Mouse (Mus musculus): ENCODE data around the gene Tm9sf4.

The Tm9sf4 gene

DNA sequence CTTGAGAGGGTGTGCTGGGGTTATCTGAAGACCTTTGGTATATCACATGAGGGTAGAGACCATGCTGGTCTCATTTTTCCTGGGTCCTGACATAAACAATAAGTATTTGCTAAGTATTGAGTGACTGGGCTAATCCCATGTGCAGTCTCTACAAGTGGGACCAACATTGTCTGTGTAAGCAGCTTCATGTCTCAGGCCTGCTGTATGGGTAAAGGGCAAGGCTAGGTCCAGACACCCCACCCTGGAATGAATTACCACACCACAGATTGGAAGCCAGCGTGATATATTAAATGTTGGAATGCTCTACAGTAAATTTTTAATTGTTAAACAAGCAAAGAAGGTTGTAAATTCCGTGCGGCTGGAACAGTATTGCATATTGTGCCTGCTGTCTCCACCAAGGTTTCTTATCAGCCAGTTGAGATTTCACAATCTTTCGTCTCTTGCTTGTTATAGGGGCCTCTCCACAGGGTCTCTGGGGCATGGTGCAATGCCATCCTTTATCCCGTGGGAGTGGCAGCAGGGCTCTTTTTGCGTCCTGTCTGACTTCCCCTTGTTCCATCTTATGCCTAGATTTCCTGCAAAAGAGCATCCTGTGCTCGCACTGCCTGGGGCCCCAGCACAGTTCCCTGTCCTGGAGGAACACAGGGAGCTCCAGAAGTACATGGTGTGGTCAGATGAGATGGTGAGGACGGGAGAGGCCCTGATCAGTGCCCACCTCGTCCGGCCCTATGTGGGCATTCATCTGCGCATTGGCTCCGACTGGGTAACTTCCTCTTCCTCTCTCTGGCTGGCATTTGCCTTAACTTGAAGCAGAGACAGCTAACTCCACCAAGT, 98.1 kb downstream of the Tm9sf4 start:
- DNase-seq (ENCODE audit: low read depth, low spot score): no peak
